Mouse (Mus musculus): ENCODE results near the gene Hdac9.

Gene Hdac9

DNA sequence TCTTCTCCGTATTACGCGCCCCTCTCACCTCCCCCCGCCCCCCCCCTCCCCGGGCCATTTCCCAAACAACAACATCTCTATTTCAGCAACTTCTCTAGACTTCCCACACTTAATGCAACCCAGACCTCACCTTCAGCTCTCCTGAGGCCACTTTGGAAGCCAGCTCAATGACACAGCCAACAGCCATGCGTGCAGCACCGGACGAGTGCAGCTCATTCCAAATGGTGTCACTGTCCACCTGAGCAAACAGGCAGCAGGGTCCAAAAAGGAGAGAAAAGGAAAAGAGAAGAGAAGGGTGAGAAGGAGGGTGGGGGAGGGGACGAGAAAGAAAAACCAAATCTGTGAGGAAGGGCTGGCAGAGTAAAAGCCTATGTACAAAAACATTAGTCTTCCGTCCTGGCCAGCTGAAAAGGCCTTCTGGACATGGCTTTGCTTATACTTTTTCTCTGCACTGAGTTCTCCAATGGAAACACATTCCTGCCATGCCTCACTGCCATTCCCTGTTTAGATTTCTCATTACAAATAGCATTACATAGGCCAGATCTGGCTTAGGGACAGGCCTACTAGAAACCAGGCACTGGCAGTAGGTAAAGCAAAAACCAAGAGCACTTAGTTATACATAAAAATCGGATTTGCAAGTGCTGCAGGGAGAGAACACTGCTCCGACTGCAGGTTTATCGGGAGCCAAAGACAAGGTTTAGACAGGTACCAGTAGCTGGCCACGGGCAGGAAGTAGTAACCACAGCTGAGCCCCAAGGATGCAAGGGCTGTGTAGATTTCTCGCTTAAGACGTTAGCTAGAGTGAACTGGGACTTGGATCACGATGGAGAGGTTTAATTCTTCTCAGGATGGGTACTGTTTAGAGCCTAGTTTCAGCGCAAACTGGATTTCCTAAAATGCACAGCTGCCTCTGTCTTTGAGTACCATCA lies 668.4 kb downstream of the Hdac9 start:
- in situ Hi-C loops (cut with MboI, MseI), result no loop called here

DNA sequence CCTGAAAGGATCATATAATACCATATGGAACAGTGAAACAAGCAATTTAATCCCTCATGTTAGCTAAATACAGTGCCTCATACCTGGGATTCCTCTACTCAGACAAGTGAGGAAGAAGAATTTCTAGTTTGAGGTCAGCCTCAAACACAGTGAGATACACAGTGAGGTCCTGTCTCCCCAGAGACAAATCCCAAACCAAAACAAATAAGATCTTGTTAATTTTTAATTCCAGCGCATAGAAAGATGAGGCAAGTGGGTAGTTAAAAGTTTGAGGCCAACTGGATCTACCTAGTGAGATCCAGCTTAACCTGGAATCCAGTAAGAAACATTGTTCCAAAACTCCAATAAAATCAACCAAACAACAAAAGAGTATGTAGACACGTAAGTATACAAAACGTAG lies 678.1 kb downstream of the Hdac9 start:
- in situ Hi-C loops (cut with MboI, MseI), result no loop called here

DNA sequence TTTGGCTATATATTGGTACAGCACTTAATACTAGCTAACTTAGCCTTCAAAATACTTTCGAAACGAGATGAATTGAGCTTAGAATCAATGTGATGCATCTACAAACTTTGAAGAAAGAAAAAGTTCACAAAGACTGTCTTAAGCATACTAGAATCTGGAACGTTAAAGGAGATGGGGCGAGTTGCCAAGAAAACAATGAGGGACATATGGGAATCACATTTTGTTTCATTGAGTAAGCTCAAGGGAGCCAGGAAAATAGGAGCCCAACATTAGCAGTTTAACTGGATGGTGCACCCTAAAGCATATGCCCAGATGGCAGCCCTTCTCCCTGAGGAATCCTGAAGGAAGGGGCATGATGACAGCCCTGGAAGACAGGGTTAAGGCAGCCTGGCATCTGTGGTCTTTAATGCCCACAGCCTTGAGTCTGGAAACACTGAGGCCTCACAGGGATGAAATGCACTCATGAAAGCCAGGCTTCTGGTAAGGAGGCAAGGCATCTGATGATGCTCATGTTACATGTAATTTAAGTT lies 685.2 kb downstream of the Hdac9 start:
- in situ Hi-C loops (cut with MboI, MseI), result no loop called here

DNA sequence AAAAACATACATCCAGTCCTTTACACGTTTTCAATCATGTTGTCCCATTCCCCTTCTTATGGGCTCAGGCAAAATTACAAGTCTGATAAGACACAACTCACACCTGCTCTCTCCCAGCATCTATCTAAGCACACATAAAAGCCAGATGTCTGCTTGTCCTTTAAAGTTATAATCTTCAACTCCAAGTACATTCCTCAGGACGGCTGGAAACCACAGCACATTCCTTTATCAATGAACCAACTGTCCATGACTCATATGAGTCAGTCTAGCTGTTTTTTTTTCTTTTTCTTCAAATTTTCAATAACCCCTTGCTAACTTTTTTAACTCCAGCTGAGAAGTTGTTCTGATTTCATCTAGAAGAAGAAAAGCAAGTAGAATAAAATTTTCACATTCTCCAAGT lies 692.4 kb downstream of the Hdac9 start:
- in situ Hi-C loops (cut with MboI, MseI), result no loop called here

DNA sequence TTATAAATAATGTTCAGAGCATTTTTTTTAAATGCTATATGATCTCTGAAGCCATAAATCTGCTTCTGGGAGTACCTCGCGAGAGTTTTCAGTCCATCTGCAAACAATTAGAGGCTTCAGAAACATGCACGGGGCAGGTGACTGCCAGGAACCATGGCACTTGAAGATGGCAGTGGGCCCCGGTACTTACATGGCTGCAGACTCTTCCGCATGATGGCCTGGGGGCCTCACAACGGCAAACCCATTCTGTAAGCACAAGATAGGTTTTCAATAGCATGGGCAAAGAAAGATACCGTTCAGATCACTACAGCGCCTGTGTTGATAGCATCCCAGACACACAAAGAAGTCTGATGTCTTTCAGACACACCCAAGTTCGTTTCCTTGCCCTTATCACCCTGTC lies 695.9 kb downstream of the Hdac9 start:
- in situ Hi-C loops (cut with MboI, MseI), result no loop called here

DNA sequence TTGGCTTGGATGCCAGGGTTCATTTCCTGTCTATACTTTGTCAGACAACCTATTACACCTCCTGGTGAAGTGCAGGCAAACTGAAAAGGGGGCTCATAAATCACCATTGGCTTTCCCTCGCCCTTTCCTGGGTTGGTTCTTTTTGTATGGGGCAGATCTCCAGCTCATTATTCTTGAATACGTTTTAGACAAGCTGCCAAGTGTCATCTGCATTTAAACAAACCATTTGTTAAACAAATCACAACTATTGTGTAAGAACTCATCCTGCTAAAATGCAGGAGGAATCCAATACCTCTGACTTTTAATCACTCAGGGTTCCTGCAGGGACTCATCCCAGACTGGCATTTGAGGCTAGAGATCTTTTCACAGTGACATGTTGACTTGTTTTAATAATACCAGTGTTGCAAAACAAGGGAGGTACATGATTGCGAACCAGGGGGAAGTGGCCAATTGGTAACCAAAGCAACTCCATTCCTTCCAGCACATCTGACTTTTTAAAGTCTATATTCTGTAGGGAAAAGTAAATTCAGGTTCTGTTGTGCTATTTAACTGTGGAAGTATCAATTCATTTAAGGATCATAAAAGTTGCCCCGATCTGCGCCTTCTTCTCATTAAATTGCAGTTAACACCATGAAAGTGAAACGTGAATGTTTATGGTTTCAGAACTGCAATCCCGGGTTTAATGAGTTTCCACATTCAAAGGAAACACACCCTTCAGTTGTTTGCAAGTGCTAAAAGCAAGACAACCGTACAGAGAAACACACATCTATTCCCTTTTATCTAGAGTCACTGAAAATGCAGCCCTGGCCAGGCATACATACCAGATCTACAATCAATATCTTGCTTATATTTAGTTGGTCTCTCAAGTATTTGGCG lies 696.6 kb downstream of the Hdac9 start:
- in situ Hi-C loops (cut with MboI, MseI), result no loop called here

DNA sequence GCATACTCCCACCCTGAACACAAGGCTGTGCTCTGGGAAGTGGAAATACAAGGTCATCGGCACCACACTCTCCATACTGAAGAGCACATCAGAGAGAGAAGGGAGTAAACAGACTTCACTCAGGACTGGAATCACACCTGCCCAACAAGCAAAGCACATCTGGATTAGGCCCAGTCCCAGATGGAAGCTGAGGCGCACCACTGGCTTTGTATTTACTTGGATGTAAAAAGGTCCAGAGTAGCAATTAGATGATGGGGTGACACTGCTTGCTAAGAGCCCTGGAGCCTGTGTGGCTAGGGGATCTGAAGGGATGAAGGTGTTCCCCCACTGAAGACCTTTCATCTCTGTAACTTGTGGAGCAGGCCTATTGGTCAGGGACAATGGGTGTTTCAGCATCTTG lies 698.3 kb downstream of the Hdac9 start:
- in situ Hi-C loops (cut with MboI, MseI), result no loop called here

DNA sequence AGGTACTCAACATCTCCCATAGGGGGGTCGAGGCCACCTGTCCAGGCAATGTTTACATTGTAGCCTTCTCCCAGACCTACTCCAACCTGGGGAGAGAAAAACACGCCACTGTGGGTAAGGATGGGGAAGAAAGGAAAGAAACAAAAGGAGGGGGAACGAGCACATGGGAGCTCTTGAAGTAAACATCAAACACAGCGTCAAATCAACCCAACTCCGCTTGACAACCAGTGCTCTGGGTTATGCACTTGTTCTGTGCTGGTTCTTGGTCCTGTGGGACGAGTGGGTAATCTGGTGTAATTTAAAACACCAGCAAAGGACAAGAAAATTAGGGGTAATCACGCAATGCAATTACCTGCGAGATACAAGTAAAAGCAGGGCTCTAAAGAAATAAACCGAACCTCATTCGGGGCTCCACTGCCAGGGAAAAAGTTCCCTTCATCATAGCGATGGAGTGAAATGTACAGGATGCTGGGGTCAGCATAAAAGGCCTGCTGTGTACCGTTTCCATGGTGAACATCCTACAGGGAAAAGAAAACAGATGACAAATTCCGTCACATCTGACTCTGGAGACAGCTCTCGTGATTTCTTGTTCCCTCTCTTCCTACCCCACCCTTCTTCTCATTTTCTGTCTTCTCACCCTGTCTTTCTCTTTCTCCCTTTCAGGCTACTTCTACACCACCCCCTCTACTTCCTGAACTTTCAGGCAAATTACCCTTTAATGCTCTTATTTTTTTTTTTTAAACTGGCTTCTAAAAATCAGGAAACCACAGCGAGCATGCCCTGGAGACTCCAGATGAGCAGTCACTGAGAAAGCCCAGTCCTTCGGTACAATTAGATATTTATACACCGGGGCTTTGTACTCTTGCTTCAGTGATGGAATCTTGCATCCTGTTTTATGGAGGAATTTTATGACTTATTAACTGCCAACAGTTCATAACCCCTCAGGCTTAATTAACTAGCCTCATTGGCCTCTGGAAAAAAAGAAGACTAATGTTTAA lies 701.6 kb downstream of the Hdac9 start:
- in situ Hi-C loops (cut with MboI, MseI), result no loop called here

DNA sequence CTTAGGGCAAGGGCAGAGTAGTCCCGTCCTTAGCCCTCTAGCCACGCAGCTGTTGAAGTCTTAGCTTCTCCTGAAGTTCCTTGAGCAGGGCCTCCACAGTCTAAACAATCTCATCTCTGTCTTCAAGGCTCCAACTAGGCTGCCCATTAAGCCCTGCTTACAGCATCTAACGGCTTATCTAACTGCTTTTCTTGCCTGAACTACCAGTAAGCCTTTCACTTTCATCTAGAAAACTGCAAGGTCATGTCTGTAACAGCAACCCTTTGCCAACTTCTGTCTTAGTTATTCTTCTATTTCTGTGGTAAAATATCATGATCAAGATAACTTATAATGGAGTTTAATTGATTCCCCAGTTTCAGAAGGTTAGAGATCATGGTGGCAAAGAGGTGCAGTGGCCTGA lies 704.7 kb downstream of the Hdac9 start:
- in situ Hi-C loops (cut with MboI, MseI), result no loop called here

DNA sequence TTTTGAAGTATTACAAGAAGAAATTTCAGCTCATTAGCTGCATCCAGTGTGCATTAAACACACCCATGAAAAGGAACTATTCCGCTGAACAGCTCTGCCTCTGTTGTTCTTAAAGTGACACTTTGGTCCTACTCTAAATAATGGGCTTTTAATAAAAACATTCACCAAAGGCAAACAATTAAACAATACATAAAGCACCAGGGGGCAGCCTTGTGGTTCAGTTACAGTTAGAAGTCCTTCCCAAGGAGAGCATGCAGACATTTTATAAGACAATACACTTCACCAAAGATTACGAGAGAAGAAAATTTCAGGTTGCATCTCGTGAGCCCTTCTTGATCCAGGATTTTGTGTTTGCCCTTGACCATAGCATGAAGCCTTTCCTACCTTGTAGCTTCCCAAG lies 715.4 kb downstream of the Hdac9 start:
- in situ Hi-C loops (cut with MboI, MseI), result no loop called here

DNA sequence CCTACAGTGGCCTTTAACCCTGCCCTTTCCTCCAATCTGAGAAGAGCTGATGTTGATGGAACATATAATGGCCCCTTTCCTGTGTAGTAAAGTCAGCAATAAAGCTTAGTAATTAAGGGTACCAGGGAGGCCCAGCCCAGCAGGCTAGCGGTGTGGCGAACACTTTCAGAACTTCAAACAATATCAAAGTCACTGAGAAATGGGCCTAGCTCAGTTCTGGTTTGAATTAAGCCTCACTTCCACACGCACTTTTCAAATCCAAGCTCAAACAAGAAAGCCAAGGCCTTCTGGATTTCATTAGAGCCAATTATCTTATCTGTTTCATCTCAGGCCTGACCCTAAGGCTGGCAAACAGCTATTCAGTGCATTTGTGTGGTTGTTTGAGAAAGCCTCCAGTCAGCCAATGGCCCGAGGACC lies 716.9 kb downstream of the Hdac9 start:
- in situ Hi-C loops (cut with MboI, MseI), result no loop called here

DNA sequence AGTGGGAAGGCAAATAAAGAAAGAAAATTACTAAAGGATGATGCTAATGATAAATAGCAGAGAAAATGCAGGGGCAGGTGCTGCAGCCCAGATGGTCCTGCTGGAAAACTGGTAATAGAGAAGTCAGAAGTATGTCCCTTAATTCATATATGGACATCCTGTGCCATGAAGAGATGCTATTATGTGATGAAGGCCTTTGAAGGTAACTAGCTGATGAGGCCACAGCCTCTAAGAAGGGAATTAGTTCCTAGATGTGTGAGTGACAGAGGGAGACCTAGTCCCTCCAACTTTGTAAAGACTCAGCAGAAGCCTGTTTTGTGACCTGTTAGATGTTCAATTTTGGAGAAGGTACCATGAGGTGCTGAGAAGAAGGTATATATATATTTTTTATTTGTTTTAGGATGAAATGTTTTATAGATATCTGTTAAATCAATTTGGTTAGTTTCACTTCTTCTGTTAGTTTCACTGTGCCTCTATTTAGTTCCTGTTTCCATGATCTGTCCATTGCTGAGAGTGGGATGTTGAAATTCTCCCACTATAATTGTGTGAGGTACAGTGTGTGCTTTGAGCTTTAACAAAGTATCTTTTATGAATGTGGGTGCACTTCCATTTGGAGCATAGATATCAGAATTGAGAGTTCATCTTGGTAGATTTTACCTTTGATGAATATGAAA lies 721.6 kb downstream of the Hdac9 start:
- in situ Hi-C loops (cut with MboI, MseI), result no loop called here

DNA sequence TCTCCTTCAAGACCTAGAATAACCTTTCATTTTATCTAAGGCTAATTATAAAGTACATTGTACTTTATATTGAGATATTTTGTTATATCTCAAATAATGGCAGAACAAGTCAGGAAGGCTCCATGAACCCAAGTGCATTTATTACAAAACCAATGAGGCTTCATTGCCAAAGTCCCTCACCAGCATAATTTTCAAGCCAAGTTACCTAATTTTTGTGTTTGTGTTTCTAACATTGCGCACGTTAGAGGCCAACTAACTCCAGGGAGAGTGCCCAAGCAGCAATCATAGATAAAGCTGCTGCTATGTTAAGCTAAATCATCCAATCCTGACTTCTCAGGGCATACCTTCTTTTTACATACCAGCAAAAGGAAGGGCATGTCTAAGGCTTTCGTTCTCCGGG lies 722.8 kb downstream of the Hdac9 start:
- in situ Hi-C loops (cut with MboI, MseI), result no loop called here

DNA sequence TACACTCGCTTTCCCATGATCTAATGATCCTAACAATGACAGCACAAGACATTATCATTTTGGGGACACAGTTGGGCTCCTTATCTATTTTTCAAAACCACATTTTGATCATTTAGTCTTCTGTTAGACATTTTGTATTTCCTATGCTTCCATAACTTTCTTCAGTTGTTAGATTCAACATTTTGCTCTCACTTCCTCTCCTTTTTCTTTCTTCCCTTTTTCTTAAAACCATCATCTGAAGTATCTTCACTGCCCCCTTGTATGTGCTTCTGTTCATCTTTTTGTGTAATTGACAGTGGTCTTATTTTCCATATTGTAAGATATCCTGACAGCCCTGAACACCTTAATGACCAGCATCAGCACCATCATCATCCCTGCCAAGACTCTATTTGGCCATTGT lies 725.6 kb downstream of the Hdac9 start:
- in situ Hi-C loops (cut with MboI, MseI), result no loop called here

DNA sequence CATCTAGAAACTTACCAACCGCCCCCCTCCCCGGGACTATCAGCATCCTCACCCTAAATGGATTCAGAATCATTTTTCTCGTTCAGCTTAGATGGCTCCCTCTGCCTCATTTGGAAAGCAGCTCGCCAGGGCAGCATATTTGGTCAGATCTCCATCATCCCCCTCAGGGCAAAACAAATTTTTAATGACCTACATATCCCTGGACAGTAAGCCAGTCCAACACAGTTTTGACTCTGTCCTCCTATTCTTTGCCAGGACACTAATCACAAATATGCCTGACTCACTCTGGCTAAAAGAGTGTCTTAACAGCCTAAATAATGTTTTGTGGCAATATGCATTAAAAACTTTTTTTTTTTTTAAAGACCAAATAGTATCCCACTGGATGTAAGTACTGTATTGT lies 738.0 kb downstream of the Hdac9 start:
- in situ Hi-C loops (cut with MboI, MseI), result no loop called here

DNA sequence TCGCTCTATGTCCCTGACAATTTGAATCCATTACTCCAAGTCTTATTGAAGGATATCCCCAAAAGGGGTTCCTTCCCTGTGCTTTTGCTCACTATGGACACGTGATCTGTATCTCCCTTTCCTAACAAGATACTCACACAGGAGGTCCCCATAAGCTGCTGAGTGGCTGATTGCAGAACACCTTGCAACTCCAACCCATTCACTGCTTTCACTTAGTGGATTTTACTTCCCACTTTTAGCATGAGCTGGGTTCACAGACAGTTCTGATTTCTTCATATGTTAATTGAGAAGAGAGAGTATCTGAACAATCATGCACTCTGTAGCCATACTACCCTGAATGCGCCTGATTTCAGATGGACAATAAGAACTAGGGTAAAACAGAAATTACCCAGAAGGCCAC lies 740.1 kb downstream of the Hdac9 start:
- in situ Hi-C loops (cut with MboI, MseI), result no loop called here

DNA sequence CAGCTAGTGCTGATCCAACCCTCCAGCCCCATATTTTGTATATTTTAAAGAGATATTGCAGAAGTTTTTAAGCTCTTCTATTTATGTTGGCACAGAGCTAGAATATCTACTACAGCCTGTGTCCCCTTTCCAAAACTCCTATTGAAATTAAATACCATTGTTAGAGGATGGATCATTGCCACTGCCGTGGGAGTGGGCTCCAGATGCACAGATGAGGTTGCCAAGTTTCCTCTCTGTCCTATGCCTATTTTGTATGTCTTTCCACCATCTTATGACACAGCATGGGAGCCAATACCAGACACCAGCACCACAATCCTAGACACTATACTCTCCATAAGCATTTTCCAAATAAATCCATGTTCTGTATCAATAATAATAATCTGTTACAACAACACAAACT lies 743.9 kb downstream of the Hdac9 start:
- in situ Hi-C loops (cut with MboI, MseI), result no loop called here

DNA sequence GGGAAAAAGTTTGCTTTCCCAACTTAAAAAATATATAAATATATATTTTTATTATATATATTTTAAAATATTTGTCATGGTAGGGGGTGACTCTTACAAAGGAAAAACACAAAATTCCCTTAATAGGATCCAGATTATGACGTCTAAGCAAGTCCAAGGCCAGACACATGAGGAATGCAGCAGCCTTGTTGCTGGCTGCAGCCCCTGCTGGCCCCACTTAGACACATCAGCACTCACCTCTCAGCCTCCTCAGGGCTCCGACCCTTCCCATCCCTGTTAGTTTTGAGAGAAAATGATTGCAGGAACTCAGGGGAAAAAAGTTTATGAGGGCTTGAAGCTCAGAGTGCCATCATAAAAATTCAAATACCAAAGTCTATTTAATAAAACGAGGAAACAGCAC lies 746.3 kb downstream of the Hdac9 start:
- in situ Hi-C loops (cut with MboI, MseI), result no loop called here

DNA sequence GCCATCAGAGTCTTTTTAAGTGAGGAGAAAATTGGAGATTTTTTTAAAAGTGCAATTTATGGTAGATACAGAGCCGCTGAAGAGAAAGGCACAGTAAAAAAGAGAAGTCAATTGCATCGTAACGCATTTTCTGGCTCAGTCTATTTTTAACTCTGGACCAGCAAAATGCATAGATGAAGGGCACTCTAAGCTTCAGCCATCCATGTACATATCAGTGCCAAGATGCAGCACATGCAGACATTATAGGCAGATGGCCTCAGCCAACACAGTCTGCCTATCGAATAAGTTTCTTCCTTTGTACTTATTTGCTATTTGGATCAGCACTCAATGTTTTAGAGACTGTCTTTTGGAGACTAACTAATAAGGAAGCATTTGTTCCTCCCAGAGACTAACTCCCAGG lies 751.2 kb downstream of the Hdac9 start:
- in situ Hi-C loops (cut with MboI, MseI), result no loop called here

DNA sequence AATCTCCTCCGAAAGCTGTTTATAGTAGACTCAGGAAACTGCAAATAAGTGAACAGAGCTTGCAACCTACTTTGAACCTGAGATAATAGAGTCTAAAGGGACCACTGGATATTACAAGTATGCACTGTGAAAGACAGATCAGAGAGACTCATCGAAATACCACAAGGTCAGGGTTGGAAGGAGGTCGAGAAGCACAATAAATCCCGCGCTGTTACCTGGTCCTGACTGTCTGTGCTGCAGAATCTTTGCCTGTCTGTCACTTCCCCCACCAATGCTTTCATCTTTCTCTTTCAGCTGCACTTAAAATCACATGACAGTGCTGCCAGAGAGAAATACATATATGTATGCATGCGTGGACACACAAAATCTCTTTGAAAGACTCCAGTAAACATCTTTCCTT lies 760.6 kb downstream of the Hdac9 start:
- in situ Hi-C loops (cut with MboI, MseI), result no loop called here

DNA sequence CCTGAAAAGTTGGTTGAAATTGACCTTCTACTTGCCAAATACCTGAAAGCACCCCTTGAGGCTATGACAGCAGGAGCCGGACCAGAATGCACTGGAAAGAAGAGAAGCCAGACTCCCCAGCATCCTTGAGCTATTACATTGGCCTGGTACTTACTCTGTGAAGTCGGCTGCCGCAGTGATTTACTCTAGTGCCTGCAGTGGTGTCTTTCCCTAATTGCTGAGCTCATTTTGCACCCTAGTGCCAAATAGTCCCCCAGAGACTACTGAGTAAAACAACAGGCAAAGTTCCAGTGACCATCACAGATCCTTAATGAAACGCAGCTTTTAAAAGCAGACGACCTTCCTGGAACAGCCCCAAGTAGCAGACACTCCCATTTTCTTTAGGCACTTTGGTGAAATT lies 761.2 kb downstream of the Hdac9 start:
- in situ Hi-C loops (cut with MboI, MseI), result no loop called here

Measured in T-helper 17 cell (primary cell).